19 mouse cellular contexts compared by ENCODE assay signal in genomic region chr3:131508024-131508423, GRCm38 (mm10). TPM values are rescaled to one million over a fixed set of nuclear protein-coding genes. Genes with fewer than 3 reads are reported as not detected.
"Had no signal": no experiment of that assay in that cellular context is flagged by ENCODE, and none has a peak within 500 bp of the region (broad histone marks: within the 10 kb centered on the region; RNA-seq: fewer than 3 reads in every experiment).

No protein-coding gene starts in this region.

- H3K4me2 ChIP-seq: lung, embryonic 15.5 days; midbrain, embryonic 13.5 days; neural tube, embryonic 13.5 days; neural tube, embryonic 15.5 days had no signal

- H3K27me3 ChIP-seq: lung, embryonic 15.5 days had no signal

- DNase-seq: lung, adult 18-20 months; lung, postnatal 10 days; lung, postnatal 4 days; retina, postnatal 1 day; right cerebral cortex, adult 18-20 months; right cerebral cortex, postnatal 25 days; right cerebral cortex, postnatal 4 days; spleen, adult 18-20 months; thymus, adult 18-20 months; thymus, postnatal 14 days; thymus, postnatal 36 days had no signal

- H3K9me3 ChIP-seq: lung, embryonic 15.5 days; midbrain, embryonic 10.5 days; midbrain, embryonic 13.5 days; neural tube, embryonic 13.5 days; neural tube, embryonic 15.5 days had no signal

- H3K27ac ChIP-seq: lung, embryonic 15.5 days; midbrain, embryonic 10.5 days; midbrain, embryonic 13.5 days; neural tube, embryonic 13.5 days; neural tube, embryonic 15.5 days had no signal

- H3K4me1 ChIP-seq: lung, embryonic 15.5 days; midbrain, embryonic 10.5 days; midbrain, embryonic 13.5 days; neural tube, embryonic 13.5 days; neural tube, embryonic 15.5 days had no signal

- ATAC-seq: midbrain, embryonic 13.5 days; midbrain, embryonic 16.5 days had no signal

- H3K4me3 ChIP-seq: lung, embryonic 15.5 days; midbrain, embryonic 10.5 days; midbrain, embryonic 13.5 days; myocyte; neural tube, embryonic 13.5 days; neural tube, embryonic 15.5 days had no signal

- H3K9ac ChIP-seq: lung, embryonic 15.5 days; midbrain, embryonic 13.5 days; neural tube, embryonic 13.5 days; neural tube, embryonic 15.5 days had no signal

- H3K36me3 ChIP-seq: lung, embryonic 15.5 days; midbrain, embryonic 10.5 days; midbrain, embryonic 13.5 days; neural tube, embryonic 13.5 days; neural tube, embryonic 15.5 days had no signal

RNA-seq across cellular contexts. Expression of gene Sgms2, which starts 16.8 kb away (rescaled TPM):
- total RNA-seq: megakaryocyte-erythroid progenitor cell, adult 5-6 weeks had no signal
